Mouse (Mus musculus): Measurements from ENCODE around the gene Il11ra1. TPM values are rescaled to one million over a fixed set of nuclear protein-coding genes. Genes with fewer than 3 reads are reported as not detected.
"Not testable (repeated sequence)": the region's sequence is repeated elsewhere in the genome, so short reads cannot be mapped to it uniquely, and the experiment has no call there.

The Il11ra1 gene
- polyA plus RNA-seq, 1 experiment from 2014 or later, result 142 TPM

DNA sequence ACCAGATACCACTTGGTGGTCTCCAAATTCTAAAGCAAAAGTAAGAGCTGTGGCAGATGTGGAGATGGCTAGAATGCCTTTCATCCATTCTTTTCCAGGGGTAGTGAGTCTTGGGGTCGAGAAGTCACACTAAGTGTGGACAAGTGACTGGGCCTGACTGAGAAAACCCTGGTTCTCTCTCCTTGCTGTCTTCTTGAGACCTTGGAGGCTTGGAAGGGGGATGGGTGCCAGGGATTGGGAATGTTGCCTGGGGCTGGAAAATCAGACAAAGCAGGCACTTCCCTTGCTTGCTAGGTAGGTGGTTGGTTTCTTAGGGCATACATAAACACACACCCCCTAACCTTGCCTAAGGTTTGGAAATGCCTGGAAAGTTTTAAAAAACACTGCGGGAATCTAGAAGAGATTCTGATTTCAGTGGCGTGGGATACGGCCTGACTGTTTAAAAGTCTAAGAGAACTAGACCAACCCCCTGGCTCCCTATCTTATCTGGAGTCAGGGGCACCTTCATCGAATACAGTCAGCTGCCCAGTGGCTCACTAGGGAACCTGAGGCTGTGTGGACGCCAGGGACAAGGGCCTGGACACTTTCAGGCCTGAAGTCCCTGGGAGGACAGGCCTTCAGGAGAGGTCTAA, 60.0 kb downstream of the Il11ra1 start:
- peak overlapping the region; percentile 69 for H3K4me2 ChIP-seq (ENCODE audit: low read depth, low read length)
- WGBS, result 17% methylated on average over 6 of the region's 6 CpGs
- H3K4me1 ChIP-seq (ENCODE audit: control insufficient read depth, insufficient read depth, low read length), result peaks cover 44% of the 10 kb centered on the region
- peak; percentile 2; the same call in 1 of the 2 replicates for ATAC-seq (replicated peaks; ENCODE audit: extremely low read depth, insufficient read depth, low FRiP score)
- peak overlapping the region; percentile 99 for H3K27ac ChIP-seq (ENCODE audit: low read length)
- H3K36me3 ChIP-seq (ENCODE audit: control insufficient read depth, insufficient read depth), result peaks cover 11% of the 10 kb centered on the region
- H3K27me3 ChIP-seq (ENCODE audit: control insufficient read depth, insufficient read depth, low read length), result no peaks in the 10 kb centered on the region
- H3K9ac ChIP-seq (ENCODE audit: low read length), result peak overlapping the region; percentile 69
- H3K4me3 ChIP-seq (ENCODE audit: low read length), result peak overlapping the region; percentile 53
- no peaks in the 10 kb centered on the region for H3K9me3 ChIP-seq (replicated peaks; ENCODE audit: control insufficient read depth, low read length)

GRCm38 (mm10) chr4:41760288-41760721, 60.5 kb downstream of the Il11ra1 start:
- H3K9ac ChIP-seq (ENCODE audit: low read length), result peak overlapping the region; percentile 69
- H3K4me3 ChIP-seq (ENCODE audit: low read length), result peak overlapping the region; percentile 53
- peak overlapping the region; percentile 69 for H3K4me2 ChIP-seq (ENCODE audit: low read depth, low read length)
- peaks cover 11% of the 10 kb centered on the region for H3K36me3 ChIP-seq (ENCODE audit: control insufficient read depth, insufficient read depth)
- ATAC-seq (replicated peaks; ENCODE audit: extremely low read depth, insufficient read depth, low FRiP score), result peak; percentile 90
- no peaks in the 10 kb centered on the region for H3K9me3 ChIP-seq (replicated peaks; ENCODE audit: control insufficient read depth, low read length)
- peak overlapping the region; percentile 99 for H3K27ac ChIP-seq (ENCODE audit: low read length)
- WGBS, result under 1% methylated on average over 15 of the region's 15 CpGs
- H3K27me3 ChIP-seq (ENCODE audit: control insufficient read depth, insufficient read depth, low read length), result no peaks in the 10 kb centered on the region
- H3K4me1 ChIP-seq (ENCODE audit: control insufficient read depth, insufficient read depth, low read length), result peaks cover 43% of the 10 kb centered on the region

DNA sequence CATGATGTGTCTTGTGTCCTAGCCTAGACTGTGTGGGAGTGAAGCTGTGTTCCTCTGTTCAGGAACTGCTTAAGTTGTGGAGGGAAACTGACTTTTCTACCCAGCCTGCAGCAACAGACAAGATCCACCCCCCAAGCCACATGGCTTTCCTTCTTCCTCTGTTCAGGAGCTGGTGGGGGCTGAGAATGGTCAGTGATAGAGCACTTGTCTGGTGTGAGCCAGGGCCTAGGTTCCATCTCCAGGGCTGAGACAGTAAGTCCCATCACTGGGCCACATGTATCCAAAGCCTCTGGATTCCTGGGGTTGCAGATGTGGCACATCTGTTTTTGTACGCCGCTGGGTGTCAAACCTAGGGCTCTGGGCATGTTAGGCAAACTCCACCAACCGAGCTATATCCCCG, 61.1 kb downstream of the Il11ra1 start:
- H3K9ac ChIP-seq (ENCODE audit: low read length), result peak overlapping the region; percentile 69
- 56% methylated on average over 4 of the region's 4 CpGs for WGBS
- H3K9me3 ChIP-seq (replicated peaks; ENCODE audit: control insufficient read depth, low read length), result no peaks in the 10 kb centered on the region
- H3K4me1 ChIP-seq (ENCODE audit: control insufficient read depth, insufficient read depth, low read length), result peaks cover 43% of the 10 kb centered on the region
- H3K27ac ChIP-seq (ENCODE audit: low read length), result peak overlapping the region; percentile 99
- peaks cover 11% of the 10 kb centered on the region for H3K36me3 ChIP-seq (ENCODE audit: control insufficient read depth, insufficient read depth)
- H3K4me3 ChIP-seq (ENCODE audit: low read length), result peak overlapping the region; percentile 53
- no peaks in the 10 kb centered on the region for H3K27me3 ChIP-seq (ENCODE audit: control insufficient read depth, insufficient read depth, low read length)
- peak; percentile 8; the same call in 1 of the 2 replicates for ATAC-seq (replicated peaks; ENCODE audit: extremely low read depth, insufficient read depth, low FRiP score)
- H3K4me2 ChIP-seq (ENCODE audit: low read depth, low read length), result peak overlapping the region; percentile 69

DNA sequence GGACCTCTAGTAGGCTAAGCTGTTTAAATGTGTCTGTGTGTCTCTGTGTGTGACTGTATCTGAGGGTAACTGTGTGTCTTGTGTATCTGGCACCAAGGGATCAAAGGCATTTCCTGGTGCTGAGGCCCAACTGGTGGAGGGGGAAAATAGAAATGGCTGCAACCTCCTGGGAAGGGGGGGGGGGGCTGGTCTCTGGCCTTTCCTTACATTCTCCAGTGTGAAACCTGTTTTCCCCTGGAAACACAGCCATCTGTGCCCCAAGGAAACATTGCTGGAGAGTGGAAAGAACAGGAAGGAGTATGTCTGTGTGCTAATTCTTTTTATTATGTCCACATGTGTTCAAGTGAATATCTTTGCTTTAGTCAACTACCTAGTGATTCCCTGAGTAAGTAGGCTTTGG, 61.9 kb downstream of the Il11ra1 start:
- Histone ChIP-seq H3K9me3 (replicated peaks; ENCODE audit: control insufficient read depth, low read length) (no peaks in the 10 kb centered on the region), H3K4me2 (ENCODE audit: low read depth, low read length) (peak overlapping the region; percentile 69), H3K27me3 (ENCODE audit: control insufficient read depth, insufficient read depth, low read length) (no peaks in the 10 kb centered on the region), H3K36me3 (ENCODE audit: control insufficient read depth, insufficient read depth) (peaks cover 11% of the 10 kb centered on the region), H3K4me1 (ENCODE audit: control insufficient read depth, insufficient read depth, low read length) (peaks cover 37% of the 10 kb centered on the region), H3K4me3 (ENCODE audit: low read length) (peak overlapping the region; percentile 53), H3K27ac (ENCODE audit: low read length) (peak overlapping the region; percentile 99), H3K9ac (ENCODE audit: low read length) (peak overlapping the region; percentile 69)
- no peak for ATAC-seq (replicated peaks; ENCODE audit: extremely low read depth, insufficient read depth, low FRiP score)

GRCm38 (mm10) chr4:41762099-41762687, 62.4 kb downstream of the Il11ra1 start:
- Histone ChIP-seq H3K27me3 (ENCODE audit: control insufficient read depth, insufficient read depth, low read length) (no peaks in the 10 kb centered on the region), H3K4me1 (ENCODE audit: control insufficient read depth, insufficient read depth, low read length) (peaks cover 37% of the 10 kb centered on the region), H3K36me3 (ENCODE audit: control insufficient read depth, insufficient read depth) (peaks cover 8% of the 10 kb centered on the region), H3K4me2 (ENCODE audit: low read depth, low read length) (peak overlapping the region; percentile 69), H3K4me3 (ENCODE audit: low read length) (peak overlapping the region; percentile 53), H3K9me3 (replicated peaks; ENCODE audit: control insufficient read depth, low read length) (no peaks in the 10 kb centered on the region), H3K27ac (ENCODE audit: low read length) (peak overlapping the region; percentile 99), H3K9ac (ENCODE audit: low read length) (peak overlapping the region; percentile 69)
- 35% methylated on average over 8 of the region's 8 CpGs for WGBS
- no peak; the same call in 1 of the 2 replicates for ATAC-seq (replicated peaks; ENCODE audit: extremely low read depth, insufficient read depth, low FRiP score)

DNA sequence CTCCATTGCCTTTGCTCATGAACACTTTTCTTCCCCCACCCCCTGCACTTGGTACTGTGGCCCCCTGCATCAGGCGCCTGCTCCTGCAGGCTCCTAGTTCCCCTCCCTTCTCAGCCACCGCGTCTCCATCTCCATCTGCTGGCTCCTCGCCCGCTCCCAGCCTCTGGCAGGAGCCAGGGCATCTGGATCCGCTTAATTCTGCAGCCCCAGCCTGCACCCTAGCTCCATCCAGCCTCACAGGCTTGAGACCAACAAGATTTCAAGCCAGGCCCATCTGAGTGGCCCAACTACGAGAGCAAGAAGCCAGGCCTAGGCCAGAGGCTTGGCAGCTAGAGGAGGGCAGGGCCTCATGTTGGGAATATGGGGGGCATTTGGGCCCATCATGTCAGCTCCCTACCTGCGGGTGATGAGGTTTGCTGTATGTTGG, 62.9 kb downstream of the Il11ra1 start:
- H3K9me3 ChIP-seq (replicated peaks; ENCODE audit: control insufficient read depth, low read length); H3K36me3 ChIP-seq (ENCODE audit: control insufficient read depth, insufficient read depth); H3K27me3 ChIP-seq (ENCODE audit: control insufficient read depth, insufficient read depth, low read length); ATAC-seq (replicated peaks; ENCODE audit: extremely low read depth, insufficient read depth, low FRiP score): not testable (repeated sequence)
- H3K27ac ChIP-seq (ENCODE audit: low read length), result peak overlapping the region; percentile 99
- peak overlapping the region; percentile 69 for H3K9ac ChIP-seq (ENCODE audit: low read length)
- 37% methylated on average over 8 of the region's 8 CpGs for WGBS
- peaks cover 37% of the 10 kb centered on the region for H3K4me1 ChIP-seq (ENCODE audit: control insufficient read depth, insufficient read depth, low read length)
- H3K4me3 ChIP-seq (ENCODE audit: low read length), result peak overlapping the region; percentile 53
- peak overlapping the region; percentile 69 for H3K4me2 ChIP-seq (ENCODE audit: low read depth, low read length)

- not testable (repeated sequence) for ATAC-seq (replicated peaks; ENCODE audit: extremely low read depth, insufficient read depth, low FRiP score)
Observed at GRCm38 (mm10) chr4:41763176-41763575, 63.4 kb downstream of the Il11ra1 start.

GRCm38 (mm10) chr4:41767301-41767700, 67.5 kb downstream of the Il11ra1 start:
- 79% methylated on average over 10 of the region's 10 CpGs for WGBS
- not testable (repeated sequence) for ATAC-seq (replicated peaks; ENCODE audit: extremely low read depth, insufficient read depth, low FRiP score); H3K4me3 ChIP-seq (ENCODE audit: low read length); H3K27me3 ChIP-seq (ENCODE audit: control insufficient read depth, insufficient read depth, low read length); H3K9ac ChIP-seq (ENCODE audit: low read length); H3K36me3 ChIP-seq (ENCODE audit: control insufficient read depth, insufficient read depth); H3K4me2 ChIP-seq (ENCODE audit: low read depth, low read length); H3K27ac ChIP-seq (ENCODE audit: low read length); H3K9me3 ChIP-seq (replicated peaks; ENCODE audit: control insufficient read depth, low read length); H3K4me1 ChIP-seq (ENCODE audit: control insufficient read depth, insufficient read depth, low read length)

More at GRCm38 (mm10) chr4:41763176-41763575, 63.4 kb downstream of the Il11ra1 start:
- H3K4me3 ChIP-seq (ENCODE audit: low read length); H3K36me3 ChIP-seq (ENCODE audit: control insufficient read depth, insufficient read depth); H3K9ac ChIP-seq (ENCODE audit: low read length); H3K4me2 ChIP-seq (ENCODE audit: low read depth, low read length); H3K27me3 ChIP-seq (ENCODE audit: control insufficient read depth, insufficient read depth, low read length); H3K9me3 ChIP-seq (replicated peaks; ENCODE audit: control insufficient read depth, low read length); H3K27ac ChIP-seq (ENCODE audit: low read length): not testable (repeated sequence)
- H3K4me1 ChIP-seq (ENCODE audit: control insufficient read depth, insufficient read depth, low read length), result peaks cover 37% of the 10 kb centered on the region
- WGBS, result 74% methylated on average over 4 of the region's 6 CpGs

DNA sequence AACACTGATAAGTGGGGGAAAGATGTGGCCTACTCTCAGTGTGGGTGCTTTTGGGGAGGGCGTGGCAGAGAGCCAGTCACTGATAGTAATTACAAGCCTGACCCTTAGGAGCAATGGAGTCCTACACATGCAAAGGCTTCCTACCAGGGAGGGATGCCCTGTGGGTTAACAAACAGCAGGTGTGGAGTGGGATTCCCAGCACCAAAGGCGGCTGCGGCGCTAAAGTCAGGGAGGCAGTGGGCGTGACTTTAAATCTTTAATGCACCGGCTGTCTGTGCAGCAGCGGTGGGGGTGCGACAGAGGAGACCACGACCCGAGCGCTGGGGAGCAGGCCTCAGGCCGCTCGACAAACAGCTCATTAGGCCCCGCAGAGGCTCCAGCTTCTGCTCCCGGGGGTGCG, 73.2 kb downstream of the Il11ra1 start:
- H3K4me1 ChIP-seq (ENCODE audit: control insufficient read depth, insufficient read depth, low read length); ATAC-seq (replicated peaks; ENCODE audit: extremely low read depth, insufficient read depth, low FRiP score); H3K27ac ChIP-seq (ENCODE audit: low read length); H3K9me3 ChIP-seq (replicated peaks; ENCODE audit: control insufficient read depth, low read length); H3K27me3 ChIP-seq (ENCODE audit: control insufficient read depth, insufficient read depth, low read length); H3K36me3 ChIP-seq (ENCODE audit: control insufficient read depth, insufficient read depth); H3K9ac ChIP-seq (ENCODE audit: low read length): not testable (repeated sequence)
- WGBS, result 13% methylated on average over 6 of the region's 16 CpGs
- peak overlapping the region; percentile 50 for H3K4me2 ChIP-seq (ENCODE audit: low read depth, low read length)
- peak overlapping the region; percentile 40 for H3K4me3 ChIP-seq (ENCODE audit: low read length)
